Mouse (Mus musculus) neutrophil, adult 83 days (primary cell): ENCODE results near the gene Gm45716. TPM values are rescaled to one million over a fixed set of nuclear protein-coding genes. Genes with fewer than 3 reads are reported as not detected.

Source experiments
- total RNA-seq, 2 experiments: library from RNA; stranded (reverse); gene quantifications; one replicate each; pipeline ENCODE4 v1.2.4; 2023

Gene Gm45716
- 1 to 10 TPM in 1 of 2 experiments, under 1 TPM in 1; 0.55 to 1.1 TPM for total RNA-seq

DNA sequence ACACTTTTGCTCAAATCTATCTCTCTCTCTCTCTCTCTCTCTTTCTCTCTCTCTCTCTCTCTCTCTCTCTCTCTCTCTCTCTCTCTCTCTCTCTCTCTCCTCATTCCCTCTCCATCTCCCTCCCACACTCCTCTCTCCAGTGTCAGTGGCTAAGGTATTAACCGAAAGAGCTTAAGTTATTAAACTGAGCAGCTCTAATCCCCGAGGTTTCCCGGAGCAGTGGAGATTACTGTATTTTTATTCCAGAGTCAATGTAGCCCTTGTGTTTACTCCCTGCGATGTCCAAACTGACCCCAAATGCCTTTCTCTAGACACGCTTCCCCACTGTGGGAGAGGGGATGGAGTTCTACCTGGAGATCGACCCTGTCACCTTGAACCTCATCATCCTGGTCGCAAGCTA is at the start of gene Gm45716:
TSS of gene Gm45716 (plus strand) at position 243 of the 400 bp plus-strand sequence.

DNA sequence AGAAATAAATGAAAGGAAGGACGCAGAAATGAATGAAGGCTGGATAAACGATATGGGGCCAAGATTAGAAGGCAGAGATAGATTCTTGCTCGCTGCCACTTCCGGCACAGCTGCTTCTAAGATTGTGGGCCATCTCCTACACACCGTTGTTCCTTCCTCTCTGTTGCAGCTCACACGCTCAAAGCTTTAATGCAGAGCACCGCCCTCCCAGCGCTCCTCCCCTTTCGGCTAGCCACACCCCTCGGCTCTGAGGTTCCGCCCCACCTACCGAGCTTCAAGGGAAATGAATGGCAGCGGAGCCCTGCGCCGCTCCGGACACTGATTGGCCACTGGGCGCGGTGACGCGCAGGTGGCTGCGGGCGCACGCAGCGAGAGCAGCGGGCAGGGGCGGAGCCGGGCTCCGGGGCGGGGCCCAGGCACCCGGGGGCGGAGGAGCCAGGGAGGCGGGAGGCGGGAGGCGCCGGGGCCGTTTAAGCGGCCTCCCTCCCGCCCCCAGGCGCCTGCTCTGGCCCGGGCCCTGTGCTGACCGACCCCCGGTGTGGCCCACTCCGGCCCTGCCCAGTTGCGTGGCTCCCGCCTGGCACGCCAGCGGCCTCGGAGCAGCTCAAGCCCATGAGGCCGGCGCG is 61.7 kb downstream of the Gm45716 start, which contains the start of gene Mmd:
TSS of gene Mmd (plus strand) at position 432 of the 626 bp plus-strand sequence.

Other genes with a start within 250 kb of the Gm45716 start
- gene Pctp, start 184.8 kb upstream of the Gm45716 start, total RNA-seq = 10 to 100 TPM in 1 of 2 experiments, 1 to 10 TPM in 1; 9.2 to 10.4 TPM
- not detected for gene Tmem100, start 157.3 kb upstream of the Gm45716 start, total RNA-seq
- gene Mmd, start 61.8 kb downstream of the Gm45716 start, total RNA-seq = 1 to 10 TPM; 5.5 to 8.1 TPM
- gene Hlf, start 203.2 kb downstream of the Gm45716 start, total RNA-seq = 1 to 10 TPM; 4.1 to 7.2 TPM